8 mouse cellular contexts compared by ENCODE assay signal in genomic region chr2:119742461-119743175, GRCm38 (mm10). TPM values are rescaled to one million over a fixed set of nuclear protein-coding genes. Genes with fewer than 3 reads are reported as not detected.
DNase-seq lines count a peak whose midpoint lies in the region; ATAC-seq and TF ChIP-seq lines count a peak whose summit lies in the region.

No protein-coding gene starts in this region.

- peaks cover 22% of the 10 kb centered on the region for H3K27me3 ChIP-seq in heart, embryonic 15.5 days
- peaks cover 44% of the 10 kb centered on the region for H3K27me3 ChIP-seq in megakaryocyte, embryonic 14.5 days (replicated peaks)

- under 1% methylated on average over 70 of the region's 70 CpGs for WGBS in heart, embryonic 15.5 days

- H3K9me3 ChIP-seq in heart, embryonic 15.5 days (replicated peaks): no peaks in the 10 kb centered on the region
- no peaks in the 10 kb centered on the region for H3K9me3 ChIP-seq in megakaryocyte, embryonic 14.5 days

- H3K4me1 ChIP-seq in heart, embryonic 15.5 days (replicated peaks): peaks cover 37% of the 10 kb centered on the region
- peaks cover 48% of the 10 kb centered on the region for H3K4me1 ChIP-seq in megakaryocyte, embryonic 14.5 days

- H3K27ac ChIP-seq in heart, embryonic 15.5 days: no peak overlapping the region; the same call in 1 of the 2 replicates

- peak overlapping the region; percentile 99 for H3K4me2 ChIP-seq in heart, embryonic 15.5 days

- TF ChIP-seq CTCF in brain, embryonic 14.5 days (IDR thresholded peaks at IDR 0.05; ENCODE audit: borderline replicate concordance, extremely low read depth, insufficient read depth, insufficient read length): no peak

- peak overlapping the region; percentile 73 for H3K9ac ChIP-seq in heart, embryonic 15.5 days

- TF ChIP-seq POLR2A in brain, embryonic 14.5 days (IDR thresholded peaks at IDR 0.05; ENCODE audit: borderline replicate concordance, extremely low read depth, insufficient read depth, insufficient read length, poor library complexity, severe bottlenecking): no peak

- H3K4me3 ChIP-seq in heart, embryonic 15.5 days: peak overlapping the region; percentile 71
- peak overlapping the region; percentile 97 for H3K4me3 ChIP-seq in megakaryocyte, embryonic 14.5 days (replicated peaks)

- no peaks in the 10 kb centered on the region for H3K36me3 ChIP-seq in heart, embryonic 15.5 days
- no peaks in the 10 kb centered on the region for H3K36me3 ChIP-seq in megakaryocyte, embryonic 14.5 days (replicated peaks; ENCODE audit: low read length)

- peak; percentile 34 for DNase-seq in urinary bladder, postnatal 14 days (ENCODE audit: low spot score)
- no peak for DNase-seq in urinary bladder, postnatal 10 days (ENCODE audit: low spot score)
- peak; percentile 24 for DNase-seq in brain, embryonic 14.5 days (ENCODE audit: low read depth)
- DNase-seq in kidney, postnatal 14 days: peak; percentile 58
- DNase-seq in spleen, postnatal 4 days (ENCODE audit: low spot score in 2 of 2): peak; percentile 43 to 81

- peak; percentile 10; the same call in 1 of the 2 replicates for ATAC-seq in heart, embryonic 15.5 days (replicated peaks; ENCODE audit: insufficient number of reproducible peaks, insufficient read depth, low FRiP score, low read depth)
- ATAC-seq in cerebellum, adult (ENCODE audit: insufficient number of reproducible peaks, low FRiP score, low TSS enrichment): no peak

RNA-seq across cellular contexts. Expression of gene Itpka, which starts 0.5 kb away (rescaled TPM):
- 0.42 and 0.68 TPM in 2 replicates for polyA plus RNA-seq in brain, embryonic 14.5 days (2012; rRNA removed)
- 2.0 and 2.4 TPM in 2 replicates for polyA plus RNA-seq in heart, embryonic 15.5 days (2015; fragmentation: Nextera tagmentation; extraction: Ambion mirVana)
- 0.04 and 1.9 TPM in 2 replicates for polyA plus RNA-seq in megakaryocyte, embryonic 14.5 days (2012; ENCODE audit: insufficient read depth, low replicate concordance)

RNA-seq across cellular contexts. Expression of gene Ltk, which starts 17.6 kb away (rescaled TPM):
- polyA plus RNA-seq in brain, embryonic 14.5 days (2012; rRNA removed): 3.3 and 3.8 TPM in 2 replicates
- polyA plus RNA-seq in heart, embryonic 15.5 days (2015; fragmentation: Nextera tagmentation; extraction: Ambion mirVana): 0.10 and 0.22 TPM in 2 replicates
- 0.25 TPM in 1 of 2 replicates, not detected in the other for polyA plus RNA-seq in megakaryocyte, embryonic 14.5 days (2012; ENCODE audit: insufficient read depth, low replicate concordance)

RNA-seq across cellular contexts. Expression of gene Rpap1, which starts 44.7 kb away (rescaled TPM):
- polyA plus RNA-seq in brain, embryonic 14.5 days (2012; rRNA removed): 24.7 and 25.8 TPM in 2 replicates
- polyA plus RNA-seq in heart, embryonic 15.5 days (2015; fragmentation: Nextera tagmentation; extraction: Ambion mirVana): 15.4 and 20.6 TPM in 2 replicates
- polyA plus RNA-seq in megakaryocyte, embryonic 14.5 days (2012; ENCODE audit: insufficient read depth, low replicate concordance): 8.7 and 9.1 TPM in 2 replicates

RNA-seq across cellular contexts. Expression of gene Tyro3, which starts 54.9 kb away (rescaled TPM):
- 33.0 and 40.9 TPM in 2 replicates for polyA plus RNA-seq in brain, embryonic 14.5 days (2012; rRNA removed)
- 6.2 and 8.5 TPM in 2 replicates for polyA plus RNA-seq in heart, embryonic 15.5 days (2015; fragmentation: Nextera tagmentation; extraction: Ambion mirVana)
- 0.64 TPM in 1 of 2 replicates, not detected in the other for polyA plus RNA-seq in megakaryocyte, embryonic 14.5 days (2012; ENCODE audit: insufficient read depth, low replicate concordance)
